Mouse (Mus musculus) brown adipose tissue, adult 24 weeks (tissue): ENCODE data around the gene Tnrc6b. TPM values are rescaled to one million over a fixed set of nuclear protein-coding genes. Genes with fewer than 3 reads are reported as not detected.
A peak's percentile ranks its signal among the peaks of the same experiment; 100 is the strongest.

Experiments used
- H3K27ac ChIP-seq: fragments of 200-500 bp; replicated peaks from 2 replicates; pipeline ENCODE4 v1.5.1; 2012; ENCODE audit warnings: low read depth, mild to moderate bottlenecking, low read length
- H3K4me1 ChIP-seq: fragments of 200-500 bp; 2 replicates; pipeline ENCODE4 v1.6.1; 2012; ENCODE audit warnings: low read length, mixed read lengths; ENCODE audit not compliant: control insufficient read depth, insufficient read depth, insufficient read length
- H3K4me3 ChIP-seq: fragments of 200-500 bp; 2 replicates; pipeline ENCODE4 v1.5.1; 2012; ENCODE audit warnings: low read depth, mild to moderate bottlenecking, low read length, moderate library complexity; ENCODE audit not compliant: insufficient read depth
- polyA plus RNA-seq: library from polyadenylated mRNA; stranded (reverse); fragments of >200 nt; gene quantifications from 2 replicates; pipeline ENCODE4 v1.2.4, GENCODE M21; 2012; ENCODE audit not compliant: missing spikeins, insufficient read depth, insufficient read length

Tnrc6b gene
- polyA plus RNA-seq, 1 experiment: 17.8 TPM

GRCm38 (mm10) chr15:80979611-80980010, 268.5 kb downstream of the Tnrc6b start:
- Histone ChIP-seq H3K4me3 (0 out of 2 replicates have a peak overlapping the region, but pooled peaks have one; percentile 5), H3K27ac (peak overlapping the region; percentile 0; the same call in 1 of the 2 replicates), H3K4me1 (peaks cover 5% of the 10 kb centered on the region; the same call in 1 of the 2 replicates)

DNA sequence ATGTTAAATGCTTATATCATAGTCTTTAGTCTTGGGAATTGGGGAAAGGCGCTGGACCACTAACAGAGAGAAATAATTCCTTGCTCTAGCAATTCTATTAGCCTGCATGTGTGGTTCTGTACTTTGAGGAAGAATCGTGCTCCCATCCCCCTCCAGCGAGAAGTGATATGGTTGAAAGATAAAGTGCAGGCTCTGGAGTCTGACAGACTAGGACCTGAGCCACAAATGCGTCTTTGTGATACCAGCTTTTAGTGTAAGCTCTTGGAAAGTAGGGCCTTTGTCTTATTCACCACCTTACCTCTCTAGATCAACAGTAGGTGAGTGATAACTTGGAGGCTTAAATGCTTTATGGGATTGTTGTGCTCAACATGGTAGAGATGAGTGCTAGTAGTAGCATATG, 270.1 kb downstream of the Tnrc6b start:
- Histone ChIP-seq H3K4me3 (no peak overlapping the region), H3K27ac (no peak overlapping the region), H3K4me1 (peaks cover 5% of the 10 kb centered on the region; the same call in 1 of the 2 replicates)

GRCm38 (mm10) chr15:80983264-80983663, 272.2 kb downstream of the Tnrc6b start:
- H3K27ac ChIP-seq: no peak overlapping the region
- H3K4me3 ChIP-seq: no peak overlapping the region
- peaks cover 5% of the 10 kb centered on the region; the same call in 1 of the 2 replicates for H3K4me1 ChIP-seq

DNA sequence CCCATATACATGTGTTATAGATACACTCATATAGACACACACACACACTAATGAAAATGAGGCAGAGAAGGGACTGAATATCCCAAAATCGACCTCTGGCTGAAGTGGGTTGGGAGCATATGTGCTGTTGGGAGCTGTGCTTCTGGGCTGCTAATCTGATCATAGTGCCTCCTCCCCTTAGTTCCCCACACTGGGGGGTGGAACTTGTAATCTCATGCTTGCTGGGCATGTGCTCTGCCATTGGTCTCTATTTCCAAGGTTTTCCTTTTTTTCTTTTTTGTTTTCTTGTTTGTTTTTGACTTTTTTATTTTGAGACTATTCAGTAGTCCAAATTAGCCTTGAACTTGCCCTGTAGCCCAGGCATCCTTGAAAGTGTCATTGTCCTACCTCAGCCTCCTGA, 277.2 kb downstream of the Tnrc6b start:
- H3K4me3 ChIP-seq: no peak overlapping the region
- H3K27ac ChIP-seq: no peak overlapping the region
- no peaks in the 10 kb centered on the region for H3K4me1 ChIP-seq

GRCm38 (mm10) chr15:80989712-80990111, 278.6 kb downstream of the Tnrc6b start:
- Histone ChIP-seq H3K4me1 (no peaks in the 10 kb centered on the region), H3K27ac (no peak overlapping the region), H3K4me3 (no peak overlapping the region)

Other genes with a start within 250 kb of the Tnrc6b start
- gene Enthd1, start 146.2 kb upstream of the Tnrc6b start, polyA plus RNA-seq: not detected in 2 replicates
- 0.71 and 0.79 TPM in 2 replicates for gene Grap2, start 138.7 kb upstream of the Tnrc6b start, polyA plus RNA-seq
- not detected in 2 replicates for gene Fam83f, start 39.5 kb upstream of the Tnrc6b start, polyA plus RNA-seq
- 31.1 and 43.6 TPM in 2 replicates for gene Adsl, start 237.2 kb downstream of the Tnrc6b start, polyA plus RNA-seq